Mouse (Mus musculus): Measurements from ENCODE around the gene Crxos. TPM values are rescaled to one million over a fixed set of nuclear protein-coding genes. Genes with fewer than 3 reads are reported as not detected.
"Not testable (repeated sequence)": the region's sequence is repeated elsewhere in the genome, so short reads cannot be mapped to it uniquely, and the experiment has no call there.

Crxos gene
- polyA plus RNA-seq (2017; shearing (Covaris generic)) = not detected

DNA sequence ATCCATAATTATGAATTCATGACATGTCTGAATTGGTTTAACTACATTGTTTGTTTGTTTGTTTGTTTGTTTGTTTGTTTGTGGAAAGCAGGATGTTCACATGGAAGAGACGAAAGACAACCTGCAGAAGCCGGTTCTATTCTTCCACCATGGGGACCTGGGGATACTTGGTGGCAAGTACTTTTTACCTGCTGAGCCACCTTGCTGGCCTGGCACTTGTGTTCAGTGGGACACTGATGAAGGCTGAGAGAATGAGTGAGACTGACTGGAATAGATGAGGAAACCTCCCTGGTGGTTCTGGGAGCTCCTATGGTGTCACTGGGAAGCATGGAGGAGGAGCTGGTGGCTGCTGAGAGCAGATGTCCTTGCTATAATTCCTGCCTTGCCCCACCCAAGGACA is at the start of gene Crxos:
Gene Crxos, plus strand, starts transcription at position 301 of the 400 bp plus-strand sequence.
- no peak for ATAC-seq

GRCm38 (mm10) chr7:15839578-15839977 is 42.8 kb upstream of the Crxos start, which contains the start of gene Obox6:
TSS of gene Obox6 (minus strand) at chr7:15839678.
- ATAC-seq = no peak

- no peak for ATAC-seq
These were observed 22.8 kb upstream of the Crxos start for GRCm38 (mm10) chr7:15859657-15860056.

GRCm38 (mm10) chr7:15864104-15864503 is 18.3 kb upstream of the Crxos start:
- no peak for ATAC-seq

- ATAC-seq = no peak
These were observed 2.7 kb upstream of the Crxos start, which contains the start of gene Crx for GRCm38 (mm10) chr7:15879756-15880155. TSS of gene Crx (minus strand) at chr7:15879968.

GRCm38 (mm10) chr7:15881388-15881787 is 1.0 kb upstream of the Crxos start:
- no peak for ATAC-seq

GRCm38 (mm10) chr7:15881831-15882230 is 586 bp upstream of the Crxos start:
- no peak for ATAC-seq

DNA sequence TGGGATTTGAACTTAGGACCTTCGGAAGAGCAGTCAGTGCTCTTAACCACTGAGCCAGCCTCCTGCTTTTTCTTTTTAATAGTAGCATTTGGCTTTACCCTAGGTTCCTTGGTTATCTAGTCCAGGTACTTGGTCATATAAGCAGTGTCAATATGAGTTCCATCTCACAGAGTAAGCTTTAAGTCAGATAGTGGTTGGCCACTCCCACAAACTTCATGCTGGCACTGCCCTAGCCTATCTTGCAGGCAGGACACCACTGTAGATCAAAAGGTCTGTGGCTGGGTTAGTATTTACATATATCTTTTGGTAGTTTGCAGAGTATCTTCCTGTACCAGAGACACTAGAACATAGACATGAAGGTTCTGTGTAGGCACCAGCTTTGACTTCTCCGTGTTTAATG is 1.7 kb downstream of the Crxos start:
- no peak for ATAC-seq

DNA sequence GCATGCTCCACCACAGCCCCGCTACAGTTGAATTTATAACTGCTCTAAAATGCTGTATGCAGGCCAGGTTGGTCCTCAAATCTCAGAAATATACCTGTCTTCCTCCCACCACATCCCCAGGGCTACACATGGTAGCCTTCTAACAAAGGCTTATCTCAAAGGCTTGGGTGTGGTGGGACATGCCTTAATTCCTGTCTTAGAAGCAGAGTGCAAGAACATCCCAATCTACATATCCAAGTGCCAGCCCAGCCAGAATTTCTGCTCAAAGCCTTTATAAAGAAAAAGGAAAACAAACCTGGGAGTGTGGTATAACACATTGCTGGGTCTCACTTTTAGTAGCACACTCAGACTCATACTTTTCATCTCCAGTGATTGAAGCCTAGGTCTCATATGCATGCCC is 11.8 kb downstream of the Crxos start:
- ATAC-seq = no peak

DNA sequence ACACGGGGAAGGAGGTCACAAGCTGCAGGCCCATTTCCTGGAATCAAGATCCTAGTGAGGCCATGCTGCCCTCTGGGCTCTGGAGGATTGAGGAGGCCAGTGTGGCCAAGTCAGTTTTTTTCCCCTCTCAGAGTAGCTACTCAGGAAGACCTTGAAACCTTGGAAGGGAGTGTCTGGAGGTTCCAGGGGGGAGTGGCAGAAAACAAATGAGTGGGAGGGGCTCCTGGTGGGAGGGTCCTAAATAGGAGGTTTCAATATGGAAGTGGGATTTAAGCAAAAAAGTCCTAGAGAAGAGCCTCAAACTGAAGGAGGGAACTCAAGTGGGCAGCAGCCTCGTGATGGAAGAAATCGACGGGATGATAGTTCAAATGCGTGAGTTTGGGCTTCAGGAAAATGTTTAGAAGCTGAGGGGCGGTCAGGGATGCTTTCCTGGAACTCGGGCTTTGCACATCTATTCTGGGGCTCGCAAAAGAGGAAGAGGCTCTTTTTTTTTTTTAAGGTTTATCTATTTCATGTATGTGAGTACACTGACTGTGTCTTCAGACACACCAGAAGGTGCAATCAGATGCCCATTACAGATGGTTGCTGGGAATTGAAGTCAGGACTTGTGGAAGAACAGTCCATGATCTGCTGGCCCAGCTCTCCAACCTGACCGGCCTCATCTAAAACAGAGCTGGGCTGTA is 19.1 kb downstream of the Crxos start:
- ATAC-seq = no peak

DNA sequence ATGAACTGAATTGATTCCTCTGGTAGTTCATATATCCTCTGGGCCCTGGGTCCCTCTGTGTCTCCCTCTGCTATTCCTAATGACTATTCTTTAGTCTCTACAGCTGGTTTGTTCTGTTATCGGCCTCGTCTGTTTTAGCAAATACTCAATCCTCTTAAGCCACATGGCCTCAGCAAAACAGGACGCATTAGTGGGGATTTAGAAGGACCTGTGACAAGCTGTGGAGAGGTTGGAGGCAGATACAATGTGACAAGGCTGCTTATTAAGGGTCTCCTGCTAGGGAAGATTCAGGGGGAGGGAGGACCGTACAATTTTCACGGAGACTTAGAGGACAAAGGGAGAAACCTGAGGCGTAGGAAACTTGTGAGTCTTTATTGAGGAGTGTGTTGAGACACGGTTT is 23.4 kb downstream of the Crxos start:
- no peak for ATAC-seq

DNA sequence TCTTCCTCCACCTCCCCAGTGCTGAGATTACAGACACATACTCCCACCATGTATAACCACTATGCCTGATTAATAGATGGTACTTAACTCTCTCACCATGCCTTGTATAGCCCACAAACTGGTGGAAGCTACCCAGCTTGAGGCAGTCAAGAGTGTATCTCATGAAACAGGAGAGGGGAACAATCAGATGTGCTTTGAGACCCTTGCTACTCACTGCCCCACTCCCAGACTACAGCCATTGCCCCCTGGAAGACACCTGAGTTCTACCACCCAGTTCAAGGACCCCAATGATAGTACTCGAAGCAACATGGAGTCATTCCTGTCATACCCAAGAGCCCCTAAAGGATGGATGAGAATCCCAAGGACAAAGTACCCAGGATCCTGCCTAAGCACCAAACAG is 24.2 kb downstream of the Crxos start:
- no peak for ATAC-seq

DNA sequence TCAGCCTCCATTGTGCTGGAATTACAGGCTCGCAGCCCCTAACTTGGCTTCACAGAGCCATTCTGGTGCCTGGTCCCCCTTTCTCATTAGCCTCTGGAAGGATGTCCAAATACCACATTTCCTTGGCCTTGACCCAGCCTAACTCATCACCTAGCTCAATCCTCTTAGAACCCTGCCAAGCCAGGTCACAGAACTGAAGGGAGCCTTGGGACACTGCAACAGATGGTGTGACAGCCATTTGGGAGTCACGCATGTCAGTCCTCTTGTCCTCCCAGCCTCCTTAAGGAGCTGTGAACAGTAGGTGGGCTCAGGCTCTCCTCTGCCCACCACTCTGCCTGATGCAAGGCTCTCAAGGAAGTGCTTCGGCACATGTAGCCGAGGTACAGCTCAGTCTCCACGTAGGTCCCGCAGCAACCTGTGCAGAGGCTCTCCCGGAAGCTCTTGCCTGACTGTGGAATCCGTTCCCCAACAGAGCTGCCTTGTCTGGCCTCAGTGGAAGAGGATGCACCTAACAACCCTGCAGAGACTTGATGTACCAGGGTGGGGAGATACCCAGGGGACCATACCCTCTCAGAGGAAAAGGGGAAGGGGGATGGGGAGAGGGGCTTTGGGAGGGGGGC is 25.7 kb downstream of the Crxos start:
- no peak for ATAC-seq

GRCm38 (mm10) chr7:15910521-15910920 is 28.1 kb downstream of the Crxos start:
- ATAC-seq = no peak

DNA sequence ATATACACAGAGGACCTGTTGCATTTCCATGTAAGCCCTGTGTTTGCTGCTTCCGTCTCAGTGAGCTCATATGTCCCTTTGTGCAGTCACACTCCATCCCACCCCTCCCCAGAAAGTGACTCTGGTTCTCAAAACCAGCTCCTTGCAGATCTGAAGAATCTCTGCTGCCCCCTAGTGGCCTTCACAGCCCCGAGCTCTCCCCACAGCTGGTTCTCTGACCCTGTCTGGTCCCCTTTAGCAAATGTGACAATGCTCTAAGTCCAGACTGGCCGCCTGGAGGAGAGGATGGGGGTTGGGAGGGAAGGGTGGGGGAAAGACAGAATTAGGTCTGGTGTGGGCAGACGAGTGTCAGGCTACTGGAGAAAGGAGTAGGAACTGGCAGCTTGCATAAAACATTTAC is 29.8 kb downstream of the Crxos start:
- peak; percentile 52 for ATAC-seq

- ATAC-seq = peak; percentile 63
These were observed 31.8 kb downstream of the Crxos start for GRCm38 (mm10) chr7:15914252-15914651.

DNA sequence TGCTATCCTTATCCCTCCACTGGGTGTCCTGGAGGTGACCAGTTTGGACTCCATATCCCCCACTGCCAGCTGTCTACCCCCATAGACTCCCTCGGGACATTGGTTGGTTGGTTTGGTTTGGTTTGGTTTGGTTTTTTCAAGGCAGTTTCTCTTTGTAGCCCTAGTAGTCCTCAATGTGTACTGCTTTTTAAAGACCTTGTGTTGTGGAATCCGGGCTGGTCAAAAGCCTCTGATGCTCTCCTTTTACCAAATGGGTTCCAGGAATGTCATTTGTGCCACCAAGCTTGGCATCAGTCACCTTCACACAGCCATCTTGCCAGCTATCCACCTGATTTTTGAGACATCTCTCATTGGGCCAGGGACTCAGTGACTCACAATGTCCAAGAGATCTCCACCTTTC is 32.3 kb downstream of the Crxos start:
- ATAC-seq = no peak

- not testable (repeated sequence) for ATAC-seq
These were observed 33.3 kb downstream of the Crxos start for GRCm38 (mm10) chr7:15915695-15916094.

GRCm38 (mm10) chr7:15916134-15916723 is 33.8 kb downstream of the Crxos start:
- no peak for ATAC-seq

DNA sequence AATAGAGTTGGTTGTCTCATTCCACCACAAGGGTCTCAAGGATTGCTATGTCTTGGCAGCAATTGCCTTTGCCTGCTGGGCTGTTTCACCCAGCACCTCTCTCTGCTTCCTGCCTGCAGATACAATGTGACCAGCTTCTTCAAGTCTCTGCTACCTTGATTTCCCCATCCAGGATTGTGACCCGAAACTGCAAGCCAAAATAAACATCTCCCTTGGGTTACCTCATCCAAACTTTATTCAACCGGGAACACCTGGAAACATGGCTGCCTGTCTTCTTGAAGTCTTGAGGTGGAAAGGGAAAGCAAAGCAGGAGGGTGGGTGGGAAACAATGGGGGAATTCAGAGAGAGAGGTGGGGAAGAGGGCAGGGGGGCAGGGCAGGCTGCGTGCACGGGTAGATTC is 34.6 kb downstream of the Crxos start:
- no peak for ATAC-seq

GRCm38 (mm10) chr7:15918371-15918770 is 36.0 kb downstream of the Crxos start:
- no peak for ATAC-seq

- no peak for ATAC-seq
These were observed 37.5 kb downstream of the Crxos start for GRCm38 (mm10) chr7:15919947-15920346.

DNA sequence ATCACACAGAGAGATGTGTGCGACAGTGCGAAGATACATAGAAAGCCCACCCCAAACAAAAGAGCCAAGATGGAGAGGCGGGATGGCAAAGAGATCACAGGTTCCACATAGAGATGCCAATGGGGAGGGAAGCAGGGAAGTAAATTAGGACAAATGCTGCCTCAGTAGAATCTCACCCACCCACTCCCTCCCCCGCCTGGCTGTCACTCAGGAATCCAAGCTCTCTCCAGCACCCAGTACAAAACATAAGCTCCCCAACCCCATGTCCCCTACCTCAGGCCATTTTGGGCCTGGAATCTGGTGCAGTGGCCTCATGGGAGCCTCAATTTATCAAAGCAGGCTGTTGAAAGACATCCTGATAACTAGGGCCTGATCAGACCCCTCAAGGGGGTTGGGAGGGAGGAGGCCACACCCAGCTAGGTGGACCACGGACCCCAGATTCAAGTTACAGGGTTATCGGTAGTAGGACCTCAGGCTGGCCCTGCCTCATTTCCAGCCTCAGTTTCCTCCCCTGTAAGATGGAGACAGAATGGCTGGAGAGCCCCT is 38.3 kb downstream of the Crxos start:
- ATAC-seq = no peak

- peak; percentile 64 for ATAC-seq
These were observed 39.4 kb downstream of the Crxos start for GRCm38 (mm10) chr7:15921796-15922195.
